Mouse (Mus musculus) R1 (cell line): ENCODE data around the gene Foxp1.

Source experiments
- DNase-seq: peaks from one replicate; pipeline ENCODE4 v3.0.0-alpha.2; 2018; ENCODE audit warnings: low read depth, low spot score

The Foxp1 gene

DNA sequence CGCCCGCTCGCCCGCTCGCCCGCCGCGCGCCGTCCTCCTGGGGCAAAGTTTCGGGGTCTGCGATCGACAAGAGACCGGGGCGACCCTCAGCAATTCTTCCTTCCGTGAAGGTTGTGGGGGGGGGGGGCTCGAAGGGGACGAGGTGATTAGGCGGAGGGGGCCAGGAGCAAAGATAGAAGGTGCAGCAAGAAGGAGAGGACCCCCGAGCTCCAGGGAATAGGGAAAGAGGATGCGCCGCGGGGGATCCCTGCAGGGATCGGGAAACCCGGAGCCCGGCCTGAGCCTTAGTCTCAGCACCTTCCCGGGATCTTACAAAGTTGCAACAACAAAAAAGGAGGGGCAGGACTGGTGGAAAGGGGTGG, 1.9 kb downstream of the Foxp1 start:
- DNase-seq, result peak; percentile 72

DNA sequence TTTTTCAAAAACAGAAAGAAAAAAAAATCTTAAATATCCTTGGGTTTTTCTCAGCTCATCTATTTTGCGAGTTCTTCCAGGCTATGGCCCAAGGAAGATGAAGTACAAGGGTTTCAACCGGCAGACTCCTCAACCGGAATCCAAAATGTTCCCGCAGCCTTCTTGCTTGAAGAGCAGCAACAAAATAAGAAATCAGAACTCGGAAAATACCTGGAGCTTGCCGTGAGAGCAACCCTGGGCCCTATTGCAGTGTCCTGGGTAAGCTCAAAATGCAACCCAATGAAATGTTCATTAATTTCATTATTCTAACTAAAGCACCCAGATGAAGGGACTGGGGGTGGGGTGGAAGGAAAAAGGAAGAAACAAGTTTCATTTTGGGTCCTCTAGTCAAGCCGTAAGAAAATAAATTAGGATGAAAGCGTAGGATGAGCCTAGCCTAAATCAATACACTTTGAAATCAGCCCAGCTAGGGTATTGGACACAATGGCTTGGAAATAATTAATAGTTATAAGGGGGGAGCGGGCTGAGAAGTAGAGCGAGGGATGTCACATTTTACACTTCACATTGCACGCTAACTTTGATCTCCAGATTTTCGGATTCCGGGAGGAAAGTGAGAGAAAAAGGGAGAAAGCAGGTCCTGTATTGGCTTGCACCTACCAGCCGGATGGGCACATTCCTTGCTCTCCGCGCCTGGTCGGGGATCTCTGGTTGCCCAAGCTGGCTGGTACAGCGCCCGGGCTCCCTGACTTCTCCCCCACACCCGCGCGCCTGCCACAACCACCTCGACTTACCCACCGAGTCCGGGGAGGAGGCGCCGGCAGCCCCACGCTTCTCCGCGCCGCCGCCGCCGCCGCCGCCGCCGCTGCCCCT, 2.5 kb downstream of the Foxp1 start:
- DNase-seq, result peak; percentile 27

GRCm38 (mm10) chr6:99519052-99519451, 3.5 kb downstream of the Foxp1 start:
- DNase-seq, result no peak

GRCm38 (mm10) chr6:99515667-99516199, 6.8 kb downstream of the Foxp1 start:
- no peak for DNase-seq

GRCm38 (mm10) chr6:99511862-99512261, 10.7 kb downstream of the Foxp1 start:
- no peak for DNase-seq

DNA sequence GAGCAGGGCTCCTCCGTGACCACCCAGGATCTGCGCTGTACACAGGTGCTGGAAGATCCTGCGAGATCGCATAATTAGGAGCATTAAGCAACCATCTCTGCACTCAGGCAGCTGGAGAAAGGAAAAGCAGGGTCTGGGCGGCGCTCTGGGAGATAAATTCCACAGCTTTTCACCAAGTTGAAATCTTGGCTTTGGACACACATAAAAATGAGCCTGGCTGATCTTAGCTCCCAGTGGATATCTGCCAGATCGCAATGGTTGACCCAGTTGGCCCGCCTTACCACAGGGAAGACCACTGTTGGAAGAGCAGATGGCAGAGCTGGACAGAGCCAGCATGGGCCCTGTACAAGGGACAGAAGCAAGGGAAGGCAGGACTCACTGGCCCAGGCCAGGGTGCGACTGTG, 13.3 kb downstream of the Foxp1 start:
- DNase-seq, result no peak

DNA sequence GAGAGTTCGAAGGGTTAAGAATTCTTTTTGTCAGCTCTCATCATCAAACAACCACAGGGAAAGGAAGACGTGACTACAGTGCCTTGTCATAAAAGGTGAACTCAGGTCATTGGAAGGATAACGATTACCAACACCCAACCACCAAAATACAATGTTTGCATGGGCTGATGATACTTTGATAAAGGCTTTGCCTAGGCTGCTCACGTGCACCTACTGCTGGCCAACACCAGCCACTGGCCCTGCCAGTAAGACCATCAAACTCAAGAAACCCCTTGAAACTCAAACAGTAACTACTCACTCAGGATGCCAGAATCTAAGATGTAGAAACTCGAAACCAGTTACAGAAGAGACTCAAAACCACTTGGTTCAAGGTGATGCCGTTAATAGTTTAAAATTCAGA, 15.7 kb downstream of the Foxp1 start:
- DNase-seq, result no peak

GRCm38 (mm10) chr6:99503741-99504140, 18.8 kb downstream of the Foxp1 start:
- no peak for DNase-seq

- no peak for DNase-seq
These were observed 19.8 kb downstream of the Foxp1 start for GRCm38 (mm10) chr6:99502727-99503126.

DNA sequence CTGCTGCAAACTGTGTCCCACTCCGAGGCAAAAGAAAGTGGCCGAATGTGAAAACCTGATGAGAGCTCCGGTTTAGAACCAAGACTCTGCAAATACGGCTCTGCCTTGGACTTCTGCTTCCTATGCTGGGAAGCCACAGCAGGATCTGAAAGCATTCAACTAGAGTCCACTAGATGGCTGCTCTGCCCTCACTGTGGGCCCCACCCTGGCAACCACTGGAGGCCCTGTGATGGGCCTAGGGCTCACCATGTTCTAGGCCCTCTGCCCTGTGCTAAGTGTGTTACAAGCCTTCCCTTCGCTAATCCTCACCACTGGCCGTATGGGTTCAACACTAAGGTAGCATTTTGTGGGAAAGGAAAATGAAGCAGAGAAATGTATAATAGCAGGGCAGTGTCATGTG, 20.2 kb downstream of the Foxp1 start:
- DNase-seq, result no peak

GRCm38 (mm10) chr6:99500570-99501270, 21.8 kb downstream of the Foxp1 start:
- DNase-seq, result no peak

- DNase-seq, result no peak
These were observed 24.4 kb downstream of the Foxp1 start for GRCm38 (mm10) chr6:99498082-99498481.

DNA sequence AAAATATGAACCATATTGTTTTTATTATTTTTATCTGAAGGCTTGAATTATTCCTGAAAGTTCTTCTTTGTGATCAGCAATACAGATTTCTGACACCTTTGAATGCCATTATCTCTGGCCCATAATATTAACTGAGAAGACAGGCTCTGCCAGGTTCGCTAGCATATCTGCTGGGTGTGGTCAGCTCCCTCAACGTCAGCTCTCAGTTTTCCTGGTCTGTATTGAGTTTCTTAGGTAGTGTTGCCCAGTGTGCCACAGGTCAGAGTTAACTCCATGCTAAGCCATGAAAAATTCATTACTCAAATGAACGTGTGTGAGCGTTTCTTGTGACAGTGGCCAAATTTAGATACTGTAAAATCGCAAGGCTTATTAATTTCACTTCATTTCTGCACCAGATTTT, 26.4 kb downstream of the Foxp1 start:
- DNase-seq, result no peak

DNA sequence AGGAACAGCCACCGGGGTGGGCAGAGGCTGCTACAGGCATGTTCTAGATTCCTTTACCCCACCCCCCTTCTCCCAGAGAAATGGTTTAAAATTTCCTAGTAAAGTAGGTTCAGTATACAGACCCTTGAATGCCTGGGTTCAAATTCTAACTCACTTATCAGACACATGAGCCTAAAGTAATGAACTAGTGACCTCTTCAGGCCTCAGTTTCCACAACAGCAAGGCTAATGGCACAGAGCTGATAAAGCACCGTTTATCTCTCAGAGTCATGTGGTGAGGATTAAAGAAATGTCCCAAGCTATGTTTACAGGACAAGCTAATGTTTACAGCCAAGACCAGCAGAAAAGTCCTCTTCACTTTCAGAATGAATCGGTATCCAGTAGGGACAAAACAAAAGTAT, 29.6 kb downstream of the Foxp1 start:
- no peak for DNase-seq

DNA sequence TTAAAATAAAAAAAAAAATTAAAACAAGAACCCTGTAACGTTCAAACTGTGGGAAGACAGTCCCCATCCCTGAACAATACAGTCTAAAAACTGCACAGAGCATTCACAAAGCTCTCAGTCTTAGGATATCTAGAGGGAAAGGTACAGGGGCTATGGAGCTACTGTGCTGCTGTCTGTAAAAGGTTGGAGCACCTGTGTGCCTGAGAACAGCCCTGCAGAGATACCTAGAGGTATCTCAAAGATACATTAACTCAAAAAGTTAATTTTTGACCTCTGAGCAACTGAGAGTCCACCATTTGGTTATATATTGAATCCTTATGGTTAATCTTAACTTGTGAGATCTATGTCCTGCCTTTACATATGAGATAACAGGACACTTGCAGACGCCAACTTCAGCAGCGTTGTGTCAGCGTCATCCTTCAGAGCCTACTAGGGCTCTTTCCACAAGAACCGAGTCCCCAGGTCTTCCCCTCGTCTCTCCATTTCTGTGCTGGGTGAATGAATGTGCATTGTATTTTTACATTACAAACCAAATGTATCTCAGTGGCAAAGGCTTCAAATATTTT, 30.5 kb downstream of the Foxp1 start:
- no peak for DNase-seq

DNA sequence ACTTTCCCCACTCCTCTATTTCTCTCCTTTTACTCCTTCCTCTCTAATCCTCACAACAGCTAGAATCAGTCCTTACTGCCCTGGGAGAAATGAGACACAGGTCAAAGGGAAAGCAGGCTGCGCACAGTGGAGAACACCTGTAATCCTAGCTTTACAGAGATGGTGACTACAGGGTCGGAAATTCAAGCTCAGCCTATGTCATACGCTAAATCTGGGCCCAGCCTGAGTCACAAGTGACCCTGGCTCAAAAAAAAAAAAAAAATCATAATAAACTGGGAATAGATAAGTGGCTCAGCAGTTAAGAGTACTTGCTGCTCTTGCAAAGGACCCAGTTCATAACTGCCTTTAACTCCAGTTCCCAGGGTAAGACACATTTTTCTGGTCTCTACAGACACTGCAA, 31.4 kb downstream of the Foxp1 start:
- DNase-seq, result no peak

DNA sequence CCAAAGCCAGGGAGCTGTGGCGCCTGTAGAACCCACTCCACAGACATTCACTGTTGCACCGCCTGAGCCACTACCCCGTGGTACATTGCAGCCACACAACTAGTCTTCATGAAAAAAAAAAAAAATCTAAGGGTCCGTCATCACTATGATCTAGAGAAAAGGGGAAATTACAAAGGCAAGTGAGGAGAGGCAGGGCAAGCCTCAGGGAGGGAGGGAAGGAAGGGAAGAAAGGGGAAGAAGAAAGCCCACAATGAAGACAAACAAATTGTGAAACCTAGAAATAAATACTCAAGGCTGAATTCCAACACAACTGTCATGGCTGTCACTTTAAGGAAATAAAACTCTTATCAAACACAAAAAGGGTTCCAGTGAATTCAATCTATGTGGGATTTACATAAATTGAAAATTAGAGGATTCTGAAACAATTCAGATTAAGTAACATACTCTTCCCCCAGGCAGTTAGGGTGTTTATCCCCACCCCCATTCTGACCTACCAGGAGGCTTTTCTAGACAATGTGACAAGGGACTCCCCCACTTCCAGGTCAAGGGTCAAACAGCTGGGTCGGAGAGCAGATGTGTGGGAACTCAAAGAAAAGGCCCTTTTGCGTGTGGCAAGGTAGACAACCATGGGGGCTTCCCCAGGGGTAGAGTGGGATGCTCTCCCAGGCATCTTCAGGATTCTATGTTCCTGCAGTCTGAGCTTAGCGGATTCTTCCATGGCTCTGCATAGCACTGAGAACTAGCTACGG, 32.4 kb downstream of the Foxp1 start:
- no peak for DNase-seq

DNA sequence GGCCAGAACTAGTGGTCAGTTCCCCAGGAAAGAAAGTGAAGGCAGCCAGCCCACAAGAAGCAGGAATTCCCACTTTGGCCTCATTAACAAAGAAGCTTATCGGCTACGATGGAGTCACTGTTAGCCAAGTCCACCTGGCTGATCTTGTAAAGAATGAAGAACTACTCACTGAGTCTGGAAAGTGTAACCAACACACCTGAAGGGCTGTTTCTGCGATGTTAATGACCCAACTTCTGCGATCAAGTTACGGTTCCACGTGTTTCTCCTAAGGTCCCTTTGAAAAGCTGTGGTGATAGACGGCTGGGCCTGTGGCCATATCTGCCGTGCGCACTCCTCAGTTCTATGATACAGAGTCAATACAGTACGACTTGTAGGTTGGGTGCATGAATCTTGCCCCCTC, 33.1 kb downstream of the Foxp1 start:
- DNase-seq, result no peak

DNA sequence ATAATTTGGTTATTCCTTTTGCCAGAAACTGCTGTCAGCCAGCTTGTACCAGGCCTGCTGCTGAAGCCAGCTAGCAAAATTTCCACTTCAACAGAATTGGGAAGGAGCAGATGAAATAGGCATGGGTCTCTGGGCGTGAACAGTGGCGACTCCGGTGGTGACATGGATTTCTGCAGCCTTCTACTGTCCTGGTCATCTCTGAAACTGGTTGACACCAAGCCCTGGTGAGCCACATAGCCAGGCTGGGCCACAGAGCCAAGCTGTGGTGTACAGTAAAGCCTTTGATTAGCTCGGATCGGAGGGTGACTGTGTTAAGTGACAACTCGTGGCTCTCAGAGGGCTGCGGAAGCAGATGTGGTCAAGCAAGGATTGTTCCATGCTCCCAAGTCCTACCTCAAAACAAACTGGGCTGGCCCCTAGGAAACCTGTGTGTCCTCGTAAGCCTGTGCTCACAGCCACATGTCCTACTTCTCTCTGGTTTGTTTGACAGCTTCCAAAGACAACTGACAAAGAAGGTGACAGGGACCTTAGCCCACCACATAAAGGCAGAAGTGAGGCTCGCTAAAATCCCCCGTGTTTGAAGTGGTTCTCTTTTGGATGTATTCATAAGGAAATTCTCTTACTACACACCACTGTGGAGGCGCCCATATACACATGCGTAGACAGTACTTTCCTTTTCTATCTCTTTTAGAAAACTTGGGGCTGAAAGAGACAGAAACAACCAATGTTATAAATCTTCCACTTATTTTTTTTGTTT, 36.5 kb downstream of the Foxp1 start:
- DNase-seq, result peak; percentile 10

- DNase-seq, result peak; percentile 43
These were observed 37.2 kb downstream of the Foxp1 start for GRCm38 (mm10) chr6:99485217-99485883.

GRCm38 (mm10) chr6:99484884-99485216, 37.7 kb downstream of the Foxp1 start:
- DNase-seq, result no peak
